Mouse (Mus musculus) hindbrain, embryonic 11.5 days (tissue): Measurements from ENCODE around the gene Rftn1. TPM values are rescaled to one million over a fixed set of nuclear protein-coding genes. Genes with fewer than 3 reads are reported as not detected.

Experiments used
- ATAC-seq: fragments of 200-750 bp; cut with Nextera tagmentation; 2 replicates; pipeline ENCODE4 v1.8.0; 2017; ENCODE audit warnings: mild to moderate bottlenecking, moderate TSS enrichment, moderate library complexity; ENCODE audit not compliant: low FRiP score
- DNase-seq: peaks from one replicate; pipeline ENCODE4 v3.0.0-alpha.2; 2015; ENCODE audit warnings: low spot score
- H3K27ac ChIP-seq: fragments of 300-500 bp; sonication (generic); 2 replicates; pipeline ENCODE4 v1.5.1; 2014; ENCODE audit warnings: mild to moderate bottlenecking, low read depth, low read length
- H3K27me3 ChIP-seq: fragments of 300-500 bp; sonication (generic); 2 replicates; pipeline ENCODE4 v1.6.1; 2014; ENCODE audit warnings: mild to moderate bottlenecking, low read length, moderate library complexity, mixed read lengths; ENCODE audit not compliant: control insufficient read depth, insufficient read depth
- H3K36me3 ChIP-seq: fragments of 300-500 bp; sonication (generic); 2 replicates; pipeline ENCODE4 v1.6.1; 2014; ENCODE audit warnings: mild to moderate bottlenecking, low read length, moderate library complexity, mixed read lengths; ENCODE audit not compliant: control insufficient read depth, insufficient read depth
- H3K4me1 ChIP-seq: fragments of 300-500 bp; sonication (generic); replicated peaks from 2 replicates; pipeline ENCODE4 v1.6.1; 2014; ENCODE audit warnings: low read length, mixed read lengths; ENCODE audit not compliant: control insufficient read depth, insufficient read depth
- H3K4me2 ChIP-seq: fragments of 300-500 bp; sonication (generic); replicated peaks from 2 replicates; pipeline ENCODE4 v1.6.1; 2014; ENCODE audit warnings: mild to moderate bottlenecking, low read depth, low read length
- H3K4me3 ChIP-seq: fragments of 300-500 bp; sonication (generic); 2 replicates; pipeline ENCODE4 v1.5.1; 2014; ENCODE audit warnings: low read depth, low read length
- H3K9ac ChIP-seq: fragments of 300-500 bp; sonication (generic); 2 replicates; pipeline ENCODE4 v1.6.1; 2014; ENCODE audit warnings: low read depth, low read length
- H3K9me3 ChIP-seq: fragments of 300-500 bp; sonication (generic); 2 replicates; pipeline ENCODE4 v1.6.1; 2016; ENCODE audit warnings: low read length; ENCODE audit not compliant: control insufficient read depth
- WGBS: fragments of 180-500 bp; shearing (Covaris S2); extraction: QIAGEN DNeasy Blood & Tissue Kit; methylation state at CpG from one replicate; pipeline ENCODE4 v1.1.7; 2014; 5-methylcytosine and 5-hydroxymethylcytosine counted together
- polyA plus RNA-seq: library from polyadenylated mRNA; unstranded; fragments of >200 nt; fragmentation: Nextera tagmentation; extraction: Ambion mirVana; gene quantifications from 2 replicates; pipeline ENCODE4 v1.2.1, GENCODE M21; 2014

The Rftn1 gene
- polyA plus RNA-seq, 1 experiment from 2014 or later, result 5.6 TPM

DNA sequence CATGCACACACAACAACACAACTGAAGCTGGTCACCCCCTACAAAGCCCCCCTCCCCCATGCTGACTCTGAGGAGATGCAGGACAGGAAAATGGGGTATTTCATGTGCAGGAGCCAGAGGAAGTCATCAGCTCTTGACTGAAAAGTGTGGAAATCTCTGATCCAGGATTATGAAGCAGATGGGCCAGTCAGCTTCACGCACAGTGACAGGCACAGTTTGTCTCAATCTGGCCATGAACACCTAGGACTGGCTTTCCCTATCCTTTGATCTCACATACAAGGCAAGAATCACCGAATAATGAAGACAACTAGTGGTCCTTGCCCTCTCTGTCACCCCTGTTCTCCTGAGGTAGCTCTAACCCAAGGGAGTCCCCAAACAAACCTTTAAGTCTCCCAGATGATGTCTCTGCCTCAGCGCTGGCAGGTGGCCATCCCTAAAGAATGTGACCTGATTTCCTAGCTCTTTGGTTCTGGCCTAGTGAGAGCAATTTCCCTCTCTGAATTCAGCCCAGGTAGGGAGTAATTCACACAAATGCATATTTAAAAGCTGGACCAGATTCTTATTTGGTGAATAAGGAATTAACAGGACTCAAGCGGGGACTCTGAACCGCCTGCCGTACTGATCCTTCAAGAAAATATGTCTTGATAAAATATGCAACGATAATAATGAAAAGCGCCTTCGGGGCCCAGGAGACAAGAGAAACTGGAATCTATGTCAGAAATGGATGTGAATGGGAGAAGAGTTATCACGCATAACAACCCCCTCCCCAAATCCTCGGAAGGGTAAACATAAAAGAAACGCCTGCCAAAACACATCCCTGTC lies 6.0 kb downstream of the Rftn1 start:
- Histone ChIP-seq H3K4me1 (no peaks in the 10 kb centered on the region), H3K4me3 (no peak overlapping the region), H3K27me3 (peaks cover under 1% of the 10 kb centered on the region; the same call in 1 of the 2 replicates), H3K27ac (no peak overlapping the region), H3K4me2 (no peak overlapping the region), H3K9ac (no peak overlapping the region), H3K36me3 (no peaks in the 10 kb centered on the region), H3K9me3 (no peaks in the 10 kb centered on the region)
- ATAC-seq (no peak), DNase-seq (no peak)
- 85% methylated on average over 12 of the region's 12 CpGs for WGBS

DNA sequence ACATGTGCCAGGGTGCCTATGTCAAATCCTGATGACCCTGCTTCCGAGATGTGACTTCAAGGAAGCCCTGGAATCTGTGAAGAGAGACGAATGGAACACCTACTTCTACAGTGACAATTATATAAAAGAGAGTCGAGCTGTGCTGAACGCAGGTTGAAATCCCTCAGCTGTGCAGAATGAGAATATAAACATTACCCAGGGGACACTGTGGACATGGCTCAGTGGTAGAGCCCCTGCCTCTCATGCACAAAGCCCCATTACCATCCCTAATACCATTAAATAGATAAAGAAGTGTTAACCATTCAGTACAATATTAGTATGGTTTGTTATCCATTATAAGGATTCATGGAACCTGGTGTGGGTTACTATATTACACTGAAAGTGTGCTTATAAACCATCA lies 7.2 kb downstream of the Rftn1 start:
- H3K27me3 ChIP-seq, result no peaks in the 10 kb centered on the region
- no peak for ATAC-seq
- WGBS, result 84% methylated on average over 4 of the region's 4 CpGs
- no peak overlapping the region for H3K4me3 ChIP-seq
- DNase-seq, result no peak
- H3K4me1 ChIP-seq, result no peaks in the 10 kb centered on the region
- no peak overlapping the region for H3K9ac ChIP-seq
- H3K9me3 ChIP-seq, result no peaks in the 10 kb centered on the region
- H3K27ac ChIP-seq, result no peak overlapping the region
- H3K36me3 ChIP-seq, result no peaks in the 10 kb centered on the region
- no peak overlapping the region for H3K4me2 ChIP-seq

DNA sequence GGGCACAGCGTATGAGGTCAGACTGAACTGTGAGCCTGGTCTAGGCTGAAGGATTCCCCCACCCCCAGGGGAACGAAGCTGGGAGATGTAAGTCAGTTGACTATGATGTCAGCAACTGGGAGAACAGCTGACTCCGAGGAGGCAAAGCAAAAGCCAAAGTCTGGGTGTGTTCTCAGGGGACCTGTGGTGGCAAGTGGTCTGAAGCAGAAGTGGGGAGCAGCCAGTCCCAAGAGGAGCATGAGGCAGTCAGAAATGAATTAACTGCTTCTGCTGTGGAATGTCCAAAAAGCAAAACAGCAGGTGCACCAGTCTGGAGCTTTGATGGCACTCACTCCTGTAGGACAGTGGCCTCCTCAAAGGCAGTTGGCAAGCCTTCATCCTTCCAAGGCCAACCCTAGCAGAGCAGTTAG lies 7.9 kb downstream of the Rftn1 start:
- Histone ChIP-seq H3K4me3 (no peak overlapping the region), H3K27ac (no peak overlapping the region), H3K36me3 (no peaks in the 10 kb centered on the region), H3K4me1 (no peaks in the 10 kb centered on the region), H3K27me3 (no peaks in the 10 kb centered on the region), H3K4me2 (no peak overlapping the region), H3K9me3 (no peaks in the 10 kb centered on the region), H3K9ac (no peak overlapping the region)
- DNase-seq, result no peak
- no peak for ATAC-seq
- 82% methylated on average over 3 of the region's 3 CpGs for WGBS

DNA sequence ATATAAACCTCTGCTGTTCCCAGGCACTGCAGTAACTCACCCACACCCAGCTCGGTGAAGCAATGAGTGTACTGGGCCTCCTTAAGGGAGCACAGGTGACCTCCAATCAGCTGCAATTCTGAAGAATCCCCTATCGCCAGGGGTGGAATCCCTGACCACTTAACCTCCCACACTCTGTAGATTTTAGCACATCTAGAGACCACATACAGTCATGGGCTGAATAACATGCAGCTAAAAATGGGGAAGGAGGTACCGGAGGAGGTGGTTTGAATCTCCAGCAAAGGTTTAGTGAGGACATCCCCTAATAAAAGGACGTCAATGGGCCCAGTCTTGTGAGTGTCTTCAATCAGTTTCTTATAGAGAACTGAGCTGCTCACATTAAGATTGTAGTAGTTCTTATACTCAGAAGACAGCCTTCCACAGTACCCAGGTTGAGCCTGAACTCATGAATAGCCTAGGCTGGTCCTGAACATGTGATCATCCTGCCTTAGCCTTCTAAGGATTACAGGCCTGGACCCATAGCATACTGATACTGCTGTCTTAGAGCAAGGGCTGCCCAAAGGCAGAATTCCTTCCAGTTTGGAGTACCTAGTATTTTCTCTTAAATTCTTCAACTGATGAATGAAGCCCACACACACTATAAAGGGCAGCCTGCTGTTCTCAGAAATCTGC lies 9.4 kb downstream of the Rftn1 start:
- Histone ChIP-seq H3K27ac (no peak overlapping the region), H3K9me3 (no peaks in the 10 kb centered on the region), H3K36me3 (no peaks in the 10 kb centered on the region), H3K4me1 (no peaks in the 10 kb centered on the region), H3K4me3 (no peak overlapping the region), H3K4me2 (no peak overlapping the region), H3K9ac (no peak overlapping the region), H3K27me3 (no peaks in the 10 kb centered on the region)
- no peak for ATAC-seq
- WGBS, result 87% methylated on average over 4 of the region's 4 CpGs
- no peak for DNase-seq

DNA sequence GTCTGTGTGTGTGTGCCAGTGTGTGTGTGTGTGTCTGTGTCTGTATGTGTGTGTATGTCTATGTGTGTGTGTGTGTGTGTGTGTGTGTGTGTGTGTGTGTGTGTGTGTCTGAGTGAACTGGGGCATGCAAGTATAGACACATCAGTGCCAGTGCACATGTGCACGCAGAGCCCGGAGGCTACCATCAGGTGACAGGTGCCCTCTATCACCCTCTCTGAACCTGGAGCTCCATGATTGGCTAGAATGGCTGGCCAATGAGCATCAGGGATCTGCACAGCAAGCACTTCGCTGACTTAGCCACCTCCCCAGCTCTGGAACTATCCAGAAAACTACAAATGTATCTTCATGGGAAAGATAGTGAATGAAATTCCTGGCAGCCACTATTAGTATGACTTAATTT lies 16.7 kb downstream of the Rftn1 start:
- Histone ChIP-seq H3K9ac (no peak overlapping the region), H3K4me1 (0 out of 2 replicates have a peak, but pooled peaks cover 3% of the 10 kb centered on the region), H3K27ac (no peak overlapping the region), H3K36me3 (no peaks in the 10 kb centered on the region), H3K4me3 (no peak overlapping the region), H3K9me3 (no peaks in the 10 kb centered on the region), H3K27me3 (no peaks in the 10 kb centered on the region), H3K4me2 (no peak overlapping the region)
- ATAC-seq, result no peak
- whole genome bisulfite sequencing, result 96% methylated on average over 3 of the region's 3 CpGs
- no peak for DNase-seq

DNA sequence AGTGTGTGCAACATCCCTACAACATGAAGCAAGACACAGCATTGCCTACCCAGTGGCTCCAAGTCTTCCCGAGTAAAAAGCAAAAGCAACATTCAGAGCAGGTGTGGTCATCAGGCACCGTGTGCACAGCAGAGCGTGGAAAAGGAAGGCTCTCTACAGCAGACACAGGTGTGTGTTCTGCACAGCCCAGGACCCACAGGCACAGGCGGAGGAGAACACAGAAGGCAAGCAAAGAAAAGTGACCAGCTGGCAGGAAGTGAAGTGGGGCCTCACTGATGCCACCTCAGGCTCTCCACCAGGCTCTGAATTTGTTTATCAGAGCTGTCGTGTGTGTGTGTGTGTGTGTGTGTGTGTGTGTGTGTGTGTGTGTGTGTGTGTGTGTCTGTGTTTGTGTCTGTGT lies 17.1 kb downstream of the Rftn1 start:
- H3K9me3 ChIP-seq, result no peaks in the 10 kb centered on the region
- H3K4me3 ChIP-seq, result no peak overlapping the region
- no peaks in the 10 kb centered on the region for H3K27me3 ChIP-seq
- H3K27ac ChIP-seq, result no peak overlapping the region
- ATAC-seq (no peak), DNase-seq (no peak)
- no peaks in the 10 kb centered on the region for H3K36me3 ChIP-seq
- no peak overlapping the region for H3K4me2 ChIP-seq
- WGBS, result 92% methylated on average over 5 of the region's 5 CpGs
- H3K4me1 ChIP-seq, result 0 out of 2 replicates have a peak, but pooled peaks cover 3% of the 10 kb centered on the region
- no peak overlapping the region for H3K9ac ChIP-seq

DNA sequence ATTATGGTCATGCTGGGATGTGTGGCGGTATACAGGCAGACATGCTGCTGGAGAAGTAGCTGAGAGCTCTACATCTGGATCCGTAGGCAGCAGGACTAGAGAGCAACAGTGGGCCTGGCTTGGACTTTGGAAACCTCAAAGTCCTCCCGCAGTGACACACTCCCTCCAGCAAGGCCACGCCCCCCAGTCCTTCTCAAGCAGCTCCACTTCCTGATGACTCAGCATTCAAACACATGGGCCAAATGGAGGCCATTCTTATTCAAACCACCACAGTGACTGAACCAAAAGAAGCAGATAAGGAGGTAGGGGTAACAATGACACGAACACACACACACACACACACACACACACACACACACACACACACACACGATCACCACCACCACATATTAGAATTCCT lies 17.7 kb downstream of the Rftn1 start:
- H3K9ac ChIP-seq, result no peak overlapping the region
- H3K4me2 ChIP-seq, result no peak overlapping the region
- H3K36me3 ChIP-seq, result no peaks in the 10 kb centered on the region
- H3K4me3 ChIP-seq, result no peak overlapping the region
- WGBS, result 97% methylated on average over 6 of the region's 6 CpGs
- H3K27me3 ChIP-seq, result no peaks in the 10 kb centered on the region
- 0 out of 2 replicates have a peak, but pooled peaks cover 3% of the 10 kb centered on the region for H3K4me1 ChIP-seq
- ATAC-seq (no peak), DNase-seq (no peak)
- no peaks in the 10 kb centered on the region for H3K9me3 ChIP-seq
- no peak overlapping the region for H3K27ac ChIP-seq

DNA sequence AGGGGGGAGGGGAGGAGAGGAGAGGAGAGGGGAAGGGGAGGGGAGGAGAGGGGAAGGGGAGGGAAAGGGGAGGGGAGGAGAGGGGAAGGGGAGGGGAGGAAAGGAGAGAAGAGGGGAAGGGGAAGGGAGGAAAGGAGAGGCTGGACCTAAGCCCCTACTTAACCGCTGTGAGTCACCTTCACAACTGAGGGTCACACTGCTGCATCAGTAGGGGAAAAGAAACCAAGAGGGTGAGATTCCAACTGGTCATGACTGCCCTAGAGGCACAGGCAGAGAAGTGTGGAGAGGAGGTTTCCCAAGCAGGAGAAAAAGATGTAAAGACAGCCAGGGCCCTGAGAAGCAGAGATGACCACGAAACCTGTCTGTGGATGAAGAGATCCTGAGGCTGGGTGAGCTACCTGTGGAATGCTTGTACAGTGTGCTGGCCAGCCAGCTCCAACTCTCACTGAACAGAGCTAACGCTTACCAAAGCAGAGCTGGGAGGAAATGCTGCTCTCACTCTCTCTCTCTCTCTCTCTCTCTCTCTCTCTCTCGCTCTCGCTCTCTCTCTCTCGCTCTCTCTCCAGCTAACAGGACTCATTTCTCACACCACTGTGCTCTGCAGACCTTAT lies 19.4 kb downstream of the Rftn1 start:
- WGBS, result 76% methylated on average over 6 of the region's 6 CpGs
- H3K9ac ChIP-seq, result no peak overlapping the region
- DNase-seq (no peak), ATAC-seq (no peak)
- H3K9me3 ChIP-seq, result no peaks in the 10 kb centered on the region
- H3K4me1 ChIP-seq, result 0 out of 2 replicates have a peak, but pooled peaks cover 3% of the 10 kb centered on the region
- no peak overlapping the region for H3K4me3 ChIP-seq
- H3K27me3 ChIP-seq, result no peaks in the 10 kb centered on the region
- H3K27ac ChIP-seq, result no peak overlapping the region
- no peak overlapping the region for H3K4me2 ChIP-seq
- no peaks in the 10 kb centered on the region for H3K36me3 ChIP-seq
